Mouse (Mus musculus) testis, postnatal 10 days (tissue): ENCODE measurements around the gene Hnrnpab.
A peak's percentile ranks its signal among the peaks of the same experiment; 100 is the strongest.

Experiments
- DNase-seq: peaks from one replicate; pipeline ENCODE4 v3.0.0; 2021; ENCODE audit warnings: low spot score

Gene Hnrnpab

DNA sequence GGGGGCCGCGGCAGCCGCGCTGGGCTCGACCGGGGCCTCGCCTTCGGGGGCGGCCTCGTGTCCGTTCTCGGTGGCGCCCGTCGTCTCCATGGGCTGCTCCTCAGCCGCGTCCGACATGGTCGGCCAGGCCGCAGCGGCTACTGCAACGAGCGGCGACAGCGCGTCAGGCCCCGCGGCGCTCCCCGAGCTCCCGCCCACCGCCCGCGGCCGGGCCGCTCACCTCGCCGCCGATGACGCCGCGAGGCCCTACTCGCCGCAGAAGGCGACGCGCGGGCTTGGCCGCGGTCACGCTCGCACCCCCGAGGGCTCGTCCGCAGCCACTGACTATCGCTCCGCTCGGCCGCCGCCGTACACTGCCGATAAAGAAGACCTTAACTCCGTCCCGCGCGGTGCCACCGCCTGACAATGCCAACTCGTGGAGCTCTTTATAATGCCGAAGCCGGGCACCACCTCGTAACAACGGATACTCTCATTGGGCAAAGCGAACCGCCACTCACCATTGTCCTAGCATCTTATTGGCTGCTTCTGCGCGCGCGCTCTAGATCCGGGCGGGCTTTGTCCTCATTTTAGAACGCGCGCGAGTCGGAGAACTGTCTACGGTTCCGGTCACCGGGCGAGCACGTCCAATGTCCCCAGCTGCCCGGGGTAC lies at the start of gene Hnrnpab:
Gene Hnrnpab, minus strand, starts transcription at position 401 of the 649 bp plus-strand sequence.
- peak; percentile 95 for DNase-seq

DNA sequence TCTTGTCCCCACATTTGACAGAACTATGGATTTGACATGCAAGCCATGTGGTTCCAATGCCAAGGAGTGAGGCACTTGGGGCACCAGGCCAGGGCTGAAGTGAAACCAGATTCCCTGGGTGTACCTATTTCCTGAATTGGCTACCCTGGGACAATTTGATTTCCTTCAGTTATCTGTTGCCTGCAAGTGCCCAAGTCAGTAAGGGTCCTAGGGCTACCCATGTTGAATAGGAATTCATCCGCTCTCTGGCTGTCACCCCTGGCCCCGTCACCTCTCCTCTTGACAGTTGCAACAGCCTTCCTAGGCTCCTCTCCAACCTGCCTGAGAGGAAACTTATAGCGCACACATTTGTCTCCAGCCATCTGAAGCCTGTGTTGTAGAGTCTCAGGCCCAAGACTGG lies 48.2 kb upstream of the Hnrnpab start:
- no peak for DNase-seq

DNA sequence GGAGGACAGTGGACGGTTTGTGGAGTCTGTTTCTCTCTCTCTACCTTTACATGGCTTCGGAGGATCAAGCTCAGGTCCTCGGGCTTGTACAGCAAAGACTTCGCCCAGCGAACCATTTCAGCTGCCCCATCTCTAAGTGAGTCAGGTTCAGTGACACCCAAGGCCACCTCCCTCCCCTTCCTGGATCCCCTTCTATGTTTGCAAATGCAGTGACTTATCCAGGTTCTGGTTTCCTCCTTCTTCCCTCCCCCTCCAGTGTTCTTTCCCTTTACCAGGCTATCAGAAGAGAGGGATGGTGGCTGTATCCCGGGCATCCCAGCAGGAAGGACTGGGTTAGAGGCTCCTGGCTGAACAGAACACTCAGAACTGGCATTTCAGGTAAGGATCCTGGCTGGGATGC lies 47.1 kb upstream of the Hnrnpab start:
- no peak for DNase-seq

DNA sequence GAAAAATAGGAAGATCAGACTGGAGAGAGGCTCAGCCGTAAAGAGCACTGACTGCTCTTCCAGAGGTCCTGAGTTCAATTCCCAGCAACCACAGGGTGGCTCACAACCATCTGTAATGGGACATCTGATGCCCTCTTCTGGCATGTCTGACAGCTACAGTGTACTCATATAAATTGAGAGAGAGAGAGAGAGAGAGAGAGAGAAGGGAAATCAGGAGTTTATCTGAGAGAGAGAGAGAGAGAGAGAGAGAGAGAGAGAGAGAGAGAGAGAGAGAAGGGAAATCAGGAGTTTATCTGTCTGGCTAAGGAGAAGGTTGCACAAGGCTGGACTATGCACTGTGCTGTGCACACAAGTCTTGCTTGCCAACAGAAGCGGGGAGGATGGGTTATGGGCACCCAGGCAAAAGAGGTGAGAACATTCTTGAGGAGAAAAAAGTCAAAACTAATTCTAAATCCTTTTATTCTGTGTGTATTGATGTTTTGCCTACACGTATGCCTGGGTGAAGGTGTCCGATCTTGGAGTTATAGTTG lies 46.3 kb upstream of the Hnrnpab start:
- DNase-seq: no peak

DNA sequence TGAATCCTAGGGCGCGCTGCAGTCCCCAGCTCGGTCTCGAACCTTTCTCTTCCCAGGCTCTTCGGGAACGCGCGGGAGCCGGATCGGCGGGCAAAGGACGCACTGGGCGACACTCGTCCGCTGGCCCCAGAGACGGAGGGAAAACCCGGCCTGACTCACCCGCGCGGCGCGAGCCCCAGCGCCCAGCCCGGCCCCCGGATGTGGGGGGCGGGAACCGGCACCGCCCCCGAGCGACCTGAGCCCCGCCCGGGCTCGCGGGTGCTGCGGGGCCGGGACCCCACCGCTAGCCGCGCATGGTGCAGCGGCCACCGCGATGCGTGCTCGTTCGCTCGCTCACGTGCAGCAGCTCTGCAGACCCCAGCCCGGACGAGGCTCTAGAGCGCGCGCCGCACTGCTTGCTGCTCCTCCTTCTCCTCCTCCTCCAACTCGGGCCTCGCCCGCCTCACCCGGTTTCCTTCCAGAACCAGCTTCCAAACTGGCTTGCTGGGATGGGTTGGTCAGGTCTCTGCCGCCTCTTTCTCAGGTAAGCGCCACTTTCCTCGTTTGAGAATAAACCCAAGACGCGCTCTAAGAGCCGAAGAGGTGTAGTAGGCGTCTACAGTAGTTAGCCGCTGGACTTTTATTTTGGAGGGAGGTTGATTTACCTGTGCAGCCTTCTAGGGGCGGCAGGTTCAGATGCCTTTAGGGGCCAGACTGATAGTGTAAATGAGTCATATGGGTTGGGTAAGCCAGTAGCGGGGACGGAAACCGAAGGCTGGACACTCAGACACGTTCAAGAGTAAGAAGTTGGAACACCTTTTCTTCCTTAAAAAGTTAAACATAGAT lies 44.3 kb upstream of the Hnrnpab start, which contains the start of the genes N4bp3 and D930048N14Rik:
Gene N4bp3, minus strand, starts transcription at position 152 of the 825 bp plus-strand sequence.
Gene D930048N14Rik, plus strand, starts transcription at position 264 of the 825 bp plus-strand sequence.
- DNase-seq: peak; percentile 80

DNA sequence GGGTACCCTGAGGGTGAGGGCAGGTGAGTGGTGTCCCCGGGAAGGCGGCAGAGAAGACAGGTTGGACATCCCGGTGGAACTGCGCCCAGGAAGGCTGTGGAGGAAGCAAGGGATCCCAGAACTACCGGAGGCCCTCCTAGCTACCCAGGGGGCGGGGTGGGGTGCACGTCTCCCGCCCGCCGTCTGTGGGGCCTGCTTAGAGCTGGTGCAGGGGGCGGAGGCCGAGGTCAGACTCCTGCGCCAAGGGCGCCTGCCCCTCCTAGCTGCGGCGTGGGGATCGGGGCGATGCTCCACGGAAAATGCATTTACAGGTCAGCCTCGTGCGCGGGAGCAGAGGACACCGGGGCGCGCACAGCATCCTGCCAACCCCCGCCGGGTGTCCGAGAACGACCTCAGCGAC lies 43.6 kb upstream of the Hnrnpab start:
- DNase-seq: no peak

GRCm38 (mm10) chr11:51649889-51650199 lies 43.2 kb upstream of the Hnrnpab start:
- peak; percentile 50 for DNase-seq

- no peak for DNase-seq
These were observed 42.7 kb upstream of the Hnrnpab start for GRCm38 (mm10) chr11:51649111-51649888.

- DNase-seq: peak; percentile 58
These were observed 41.9 kb upstream of the Hnrnpab start for GRCm38 (mm10) chr11:51648566-51648965.

GRCm38 (mm10) chr11:51646751-51647667 lies 40.4 kb upstream of the Hnrnpab start:
- no peak for DNase-seq

DNA sequence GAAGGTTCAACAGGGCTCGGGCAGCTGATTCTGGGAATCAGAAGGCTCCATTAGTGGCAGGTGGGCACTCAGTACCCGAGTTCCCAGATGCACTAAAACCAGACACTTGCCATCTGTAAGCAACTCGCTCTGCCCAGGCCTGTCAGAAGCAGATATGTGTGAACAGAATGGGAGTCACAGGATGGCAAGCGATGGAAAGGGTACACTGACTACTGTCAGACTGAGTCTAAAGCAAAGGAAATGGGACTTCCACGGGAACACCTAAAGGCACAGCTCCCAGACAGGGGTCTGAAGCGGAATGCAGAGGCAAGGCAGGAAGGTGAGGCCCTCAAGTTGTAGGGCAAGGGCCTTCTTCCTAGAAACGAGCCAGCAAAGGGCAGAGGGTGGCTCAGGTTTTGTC lies 39.6 kb upstream of the Hnrnpab start:
- DNase-seq: no peak

DNA sequence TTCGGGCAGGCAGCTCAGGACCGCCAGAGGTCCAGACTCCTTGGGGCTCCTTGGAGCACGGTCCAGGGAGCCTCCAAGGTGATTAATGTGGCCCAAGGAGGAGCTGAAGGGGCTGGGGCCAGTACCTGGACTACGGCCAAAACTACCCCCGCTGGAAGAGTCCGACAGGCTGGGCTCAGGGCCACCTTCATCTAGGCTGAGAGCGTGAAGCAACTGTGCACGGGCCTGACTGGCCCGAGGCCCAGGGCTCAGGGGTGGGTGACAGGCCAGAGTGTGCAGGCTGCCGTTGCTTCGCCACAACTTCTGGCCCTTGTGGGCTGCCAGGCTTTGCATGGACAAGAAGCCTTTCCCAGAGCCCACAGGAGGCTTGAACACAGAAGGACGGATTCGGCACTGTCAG lies 38.6 kb upstream of the Hnrnpab start:
- no peak for DNase-seq

DNA sequence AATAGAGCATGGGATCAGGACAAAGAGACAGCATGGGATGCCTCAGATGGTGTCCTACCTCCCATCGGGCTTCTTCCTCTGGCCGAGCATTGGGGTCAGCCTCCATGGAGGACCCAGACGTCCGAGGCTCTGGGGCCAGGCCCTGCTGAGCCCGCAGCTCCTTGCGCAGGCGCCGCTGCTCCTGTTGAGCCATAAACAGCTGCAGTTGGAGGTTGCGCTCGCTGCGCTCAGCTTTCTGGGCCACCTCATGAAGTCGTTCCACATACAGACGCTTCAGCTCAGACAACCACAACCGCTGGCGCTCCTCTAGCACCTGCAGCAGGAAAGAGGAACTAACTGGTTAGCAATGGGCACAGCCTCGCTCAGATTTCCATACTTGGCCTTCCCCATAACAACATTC lies 37.6 kb upstream of the Hnrnpab start:
- DNase-seq: no peak

DNA sequence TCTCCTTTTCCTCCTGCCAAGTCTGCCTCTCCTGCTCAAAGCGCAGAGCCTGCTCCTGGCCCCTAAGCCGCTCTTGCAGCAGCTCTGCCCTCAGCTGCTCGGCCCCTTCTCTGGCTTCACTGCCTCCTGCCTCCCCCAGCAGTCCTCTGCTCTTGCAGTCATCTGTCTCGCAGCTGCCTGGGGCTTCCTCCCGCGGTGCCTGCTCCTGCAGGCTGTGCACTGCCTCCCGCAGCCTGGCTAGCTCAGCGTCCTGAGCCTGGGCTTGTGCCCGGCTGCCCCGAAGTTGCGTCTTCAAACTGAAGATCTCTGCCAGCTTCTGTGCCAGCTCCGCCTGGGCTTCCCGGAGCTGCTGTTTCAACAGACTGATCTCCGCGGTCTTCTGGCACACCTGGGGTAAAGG lies 37.1 kb upstream of the Hnrnpab start:
- DNase-seq: no peak

- no peak for DNase-seq
These were observed 36.6 kb upstream of the Hnrnpab start for GRCm38 (mm10) chr11:51643202-51643601.

GRCm38 (mm10) chr11:51640748-51641147 lies 34.1 kb upstream of the Hnrnpab start:
- no peak for DNase-seq

GRCm38 (mm10) chr11:51638497-51638896 lies 31.9 kb upstream of the Hnrnpab start:
- no peak for DNase-seq

DNA sequence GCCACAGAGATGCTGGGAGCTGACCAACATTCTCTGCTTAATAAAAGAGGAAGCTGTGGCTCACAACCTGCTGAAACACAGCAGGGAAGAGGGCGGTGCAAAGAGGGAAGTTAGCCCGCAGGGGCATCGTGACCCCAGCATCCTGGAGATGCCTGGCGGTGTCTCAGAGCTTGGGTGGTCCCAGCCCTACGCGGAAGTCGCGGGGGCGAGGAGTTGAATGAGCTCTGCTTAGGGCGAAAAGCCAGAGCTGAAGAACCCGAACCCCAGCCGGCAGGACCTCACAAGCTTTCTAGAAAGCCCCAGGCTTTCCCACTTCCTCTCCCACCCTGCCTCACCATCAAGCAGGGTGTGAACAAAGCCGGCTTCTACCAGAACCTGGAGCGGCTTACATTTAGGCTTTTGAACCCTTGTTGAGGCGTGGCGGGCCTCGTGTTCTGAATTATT lies 31.3 kb upstream of the Hnrnpab start:
- DNase-seq: peak; percentile 65

- DNase-seq: no peak
These were observed 29.7 kb upstream of the Hnrnpab start for GRCm38 (mm10) chr11:51636323-51636684.

- peak; percentile 92 for DNase-seq
These were observed 29.1 kb upstream of the Hnrnpab start, which contains the start of gene Rmnd5b for GRCm38 (mm10) chr11:51635525-51636322. Rmnd5b (minus strand) TSS chr11:51635896.
